Mouse (Mus musculus) midbrain, embryonic 15.5 days (tissue): ENCODE measurements at regions not wholly inside any gene's neighbourhood (a gene's known extent, or its start where the extent isn't known, plus 50 kb on each side); places are given as distances from the start of the nearest gene placed in this dataset.
A peak's percentile ranks its signal among the peaks of the same experiment; 100 is the strongest.

Source experiments
- ATAC-seq: fragments of 200-750 bp; cut with Nextera tagmentation; replicated peaks from 2 replicates; pipeline ENCODE4 v1.8.0; 2017; ENCODE audit warnings: moderate TSS enrichment
- H3K27ac ChIP-seq: fragments of 300-500 bp; sonication (generic); 2 replicates; pipeline ENCODE4 v1.5.1; 2015; ENCODE audit warnings: mild to moderate bottlenecking, inconsistent platforms
- H3K27me3 ChIP-seq: fragments of 300-500 bp; sonication (generic); replicated peaks from 2 replicates; pipeline ENCODE4 v1.6.1; 2015; ENCODE audit warnings: inconsistent platforms
- H3K36me3 ChIP-seq: fragments of 300-500 bp; sonication (generic); replicated peaks from 2 replicates; pipeline ENCODE4 v1.6.1; 2015; ENCODE audit warnings: inconsistent platforms
- H3K4me1 ChIP-seq: fragments of 300-500 bp; sonication (generic); 2 replicates; pipeline ENCODE4 v1.6.1; 2015; ENCODE audit warnings: inconsistent platforms
- H3K4me2 ChIP-seq: fragments of 300-500 bp; sonication (generic); 2 replicates; pipeline ENCODE4 v1.6.1; 2015; ENCODE audit warnings: inconsistent platforms, mild to moderate bottlenecking, moderate library complexity
- H3K4me3 ChIP-seq: fragments of 300-500 bp; sonication (generic); 2 replicates; pipeline ENCODE4 v1.5.1; 2015; ENCODE audit warnings: mild to moderate bottlenecking, inconsistent platforms
- H3K9ac ChIP-seq: fragments of 300-500 bp; sonication (generic); 2 replicates; pipeline ENCODE4 v1.6.1; 2015; ENCODE audit warnings: mild to moderate bottlenecking, inconsistent platforms
- H3K9me3 ChIP-seq: fragments of 300-500 bp; sonication (generic); 2 replicates; pipeline ENCODE4 v1.6.1; 2016; ENCODE audit warnings: inconsistent platforms
- WGBS: fragments of 180-500 bp; shearing (Covaris S2); methylation state at CpG from one replicate; pipeline ENCODE4 v1.1.7; 2015; ENCODE audit warnings: mixed read lengths; 5-methylcytosine and 5-hydroxymethylcytosine counted together

- Histone ChIP-seq H3K9ac (no peak overlapping the region), H3K27me3 (no peaks in the 10 kb centered on the region), H3K36me3 (no peaks in the 10 kb centered on the region), H3K9me3 (no peaks in the 10 kb centered on the region), H3K4me3 (no peak overlapping the region), H3K4me2 (no peak overlapping the region), H3K4me1 (no peaks in the 10 kb centered on the region), H3K27ac (no peak overlapping the region)
- 48% methylated on average over 5 of the region's 5 CpGs for WGBS
- 0 out of 2 replicates have a peak, but pooled peaks have one; percentile 50 for ATAC-seq
Measured at GRCm38 (mm10) chr3:36743399-36743798, 53.4 kb upstream of the Trpc3 start.

DNA sequence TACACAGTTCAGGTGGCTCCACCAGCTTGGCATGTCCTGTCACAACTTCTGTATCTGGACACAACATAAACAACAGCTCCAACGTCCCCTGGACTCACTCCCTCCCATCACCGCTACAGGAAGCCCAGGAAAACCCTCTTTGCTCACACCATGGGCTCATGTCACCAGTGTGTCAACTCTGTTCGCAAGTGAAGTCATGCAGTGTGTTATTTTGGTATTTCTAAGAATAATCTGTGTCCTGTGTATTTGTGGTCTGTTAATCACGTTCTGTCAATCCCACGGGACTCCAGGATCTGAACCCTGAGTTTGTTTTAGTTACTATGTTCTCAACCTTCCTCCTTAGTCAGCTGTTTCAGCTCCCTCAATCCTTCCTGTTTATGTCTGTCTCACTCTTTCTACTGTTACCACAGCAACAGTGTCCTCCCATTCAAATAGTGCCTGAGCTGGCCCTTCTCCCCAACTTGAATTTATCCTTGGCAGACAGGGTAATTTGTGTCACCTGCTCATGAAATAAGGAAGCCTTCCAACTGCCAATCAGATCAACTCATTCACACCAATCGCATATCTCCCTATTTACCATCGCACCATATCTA lies 64.5 kb upstream of the Trpc3 start:
- H3K4me2 ChIP-seq: no peak overlapping the region
- ATAC-seq: no peak
- H3K9me3 ChIP-seq: no peaks in the 10 kb centered on the region
- no peak overlapping the region for H3K4me3 ChIP-seq
- H3K4me1 ChIP-seq: no peaks in the 10 kb centered on the region
- H3K27me3 ChIP-seq: no peaks in the 10 kb centered on the region
- no peaks in the 10 kb centered on the region for H3K36me3 ChIP-seq
- no peak overlapping the region for H3K27ac ChIP-seq
- H3K9ac ChIP-seq: no peak overlapping the region
- WGBS: 81% methylated on average over 7 of the region's 7 CpGs

DNA sequence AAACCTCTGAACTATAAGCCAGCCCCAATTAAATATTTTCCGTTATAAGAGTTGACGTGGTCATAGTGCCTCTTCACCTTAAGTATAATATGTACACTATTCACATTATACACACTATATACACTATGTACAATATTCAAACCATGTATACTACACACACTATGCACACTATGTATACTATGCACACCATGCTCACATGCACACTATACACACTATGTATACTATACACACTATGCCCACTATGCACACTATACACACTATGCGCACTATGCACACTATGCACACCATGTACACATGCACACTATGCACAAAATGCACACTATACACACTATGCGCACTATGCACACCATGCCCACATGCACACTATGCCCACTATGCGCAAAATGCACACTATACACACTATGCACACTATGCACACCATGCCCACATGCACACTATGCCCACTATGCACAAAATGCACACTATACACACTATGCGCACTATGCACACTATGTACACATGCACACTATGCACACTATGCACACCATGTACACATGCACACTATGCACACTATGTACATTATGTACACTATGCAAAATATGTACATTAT lies 72.2 kb upstream of the Trpc3 start:
- Histone ChIP-seq H3K27me3 (no peaks in the 10 kb centered on the region), H3K9ac (no peak overlapping the region), H3K27ac (no peak overlapping the region), H3K4me2 (no peak overlapping the region), H3K9me3 (no peaks in the 10 kb centered on the region), H3K4me1 (no peaks in the 10 kb centered on the region), H3K4me3 (no peak overlapping the region), H3K36me3 (no peaks in the 10 kb centered on the region)
- WGBS: 96% methylated on average over 6 of the region's 6 CpGs
- ATAC-seq: peak; percentile 42; the same call in 1 of the 2 replicates

GRCm38 (mm10) chr3:36762847-36763246 lies 72.9 kb upstream of the Trpc3 start:
- Histone ChIP-seq H3K36me3 (no peaks in the 10 kb centered on the region), H3K27ac (no peak overlapping the region), H3K27me3 (no peaks in the 10 kb centered on the region), H3K9me3 (no peaks in the 10 kb centered on the region), H3K4me1 (no peaks in the 10 kb centered on the region), H3K4me2 (no peak overlapping the region), H3K9ac (no peak overlapping the region), H3K4me3 (no peak overlapping the region)
- 88% methylated on average over 3 of the region's 3 CpGs for WGBS
- no peak for ATAC-seq

- ATAC-seq: no peak
- H3K4me3 ChIP-seq: no peak overlapping the region
- no peak overlapping the region for H3K4me2 ChIP-seq
- H3K9ac ChIP-seq: no peak overlapping the region
- H3K9me3 ChIP-seq: no peaks in the 10 kb centered on the region
- H3K27ac ChIP-seq: no peak overlapping the region
- WGBS: 66% methylated on average over 2 of the region's 2 CpGs
- no peaks in the 10 kb centered on the region for H3K27me3 ChIP-seq
- no peaks in the 10 kb centered on the region for H3K4me1 ChIP-seq
- no peaks in the 10 kb centered on the region for H3K36me3 ChIP-seq
Measured at GRCm38 (mm10) chr3:36764741-36765140, 74.8 kb upstream of the Trpc3 start.

DNA sequence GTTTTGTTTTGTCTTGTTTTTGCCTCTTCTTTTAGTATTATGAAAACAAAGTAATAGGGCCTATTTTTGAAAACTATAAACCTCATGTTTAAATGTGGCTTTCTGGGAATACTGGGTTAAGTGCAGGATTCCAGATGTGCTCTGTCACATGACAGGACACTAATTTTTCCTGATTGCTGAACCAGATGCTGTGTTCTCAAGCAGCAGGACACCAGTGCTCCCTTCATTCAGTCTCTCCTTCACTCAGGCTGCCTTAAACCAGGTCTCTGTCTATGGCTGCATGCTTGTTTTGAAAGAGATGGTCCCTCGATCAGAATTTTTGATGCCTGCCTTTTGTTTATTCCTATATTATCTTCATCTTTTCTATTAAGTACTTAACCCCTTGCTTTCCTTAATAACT lies 80.1 kb upstream of the Trpc3 start:
- Histone ChIP-seq H3K4me3 (no peak overlapping the region), H3K36me3 (no peaks in the 10 kb centered on the region), H3K4me1 (no peaks in the 10 kb centered on the region), H3K4me2 (no peak overlapping the region), H3K9me3 (no peaks in the 10 kb centered on the region), H3K9ac (no peak overlapping the region), H3K27me3 (no peaks in the 10 kb centered on the region), H3K27ac (no peak overlapping the region)
- no peak for ATAC-seq
- 71% methylated on average over 1 of the region's 1 CpGs for WGBS

DNA sequence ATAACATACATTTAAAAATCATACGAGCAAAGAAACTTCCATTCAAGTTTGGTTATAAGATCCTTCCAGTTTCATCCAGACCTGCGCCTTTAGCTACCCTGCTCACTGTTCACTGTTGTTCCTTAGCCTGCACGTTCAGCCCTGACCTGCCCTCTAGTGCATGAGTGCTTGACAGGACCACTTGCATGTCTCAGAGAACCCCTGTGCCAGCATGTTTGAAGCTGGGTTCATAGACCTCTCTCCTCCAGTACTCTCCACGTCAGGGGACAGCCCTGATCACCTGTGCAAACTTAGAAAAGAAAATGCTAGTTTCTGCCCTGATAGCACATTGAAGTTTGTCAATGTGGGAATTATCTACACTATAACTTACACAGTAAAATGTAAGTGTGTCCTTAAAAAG lies 81.0 kb upstream of the Trpc3 start:
- H3K4me3 ChIP-seq: no peak overlapping the region
- WGBS: 74% methylated on average over 4 of the region's 4 CpGs
- no peak overlapping the region for H3K4me2 ChIP-seq
- H3K4me1 ChIP-seq: no peaks in the 10 kb centered on the region
- no peaks in the 10 kb centered on the region for H3K27me3 ChIP-seq
- no peaks in the 10 kb centered on the region for H3K36me3 ChIP-seq
- no peaks in the 10 kb centered on the region for H3K9me3 ChIP-seq
- ATAC-seq: no peak
- H3K9ac ChIP-seq: no peak overlapping the region
- no peak overlapping the region for H3K27ac ChIP-seq

- H3K27me3 ChIP-seq: no peaks in the 10 kb centered on the region
- H3K4me1 ChIP-seq: no peaks in the 10 kb centered on the region
- H3K9me3 ChIP-seq: no peaks in the 10 kb centered on the region
- WGBS: 21% methylated on average over 4 of the region's 4 CpGs
- H3K4me3 ChIP-seq: no peak overlapping the region
- no peak overlapping the region for H3K27ac ChIP-seq
- ATAC-seq: peak; percentile 89
- no peak overlapping the region for H3K4me2 ChIP-seq
- no peak overlapping the region for H3K9ac ChIP-seq
- H3K36me3 ChIP-seq: no peaks in the 10 kb centered on the region
Measured at GRCm38 (mm10) chr3:36774023-36774422, 84.1 kb upstream of the Trpc3 start.

GRCm38 (mm10) chr3:36778448-36778847 lies 84.5 kb upstream of the 4932438A13Rik start:
- no peak overlapping the region for H3K4me3 ChIP-seq
- H3K4me1 ChIP-seq: no peaks in the 10 kb centered on the region
- no peak overlapping the region for H3K4me2 ChIP-seq

GRCm38 (mm10) chr3:36786581-36786980 lies 76.3 kb upstream of the 4932438A13Rik start:
- no peaks in the 10 kb centered on the region for H3K27me3 ChIP-seq

More at GRCm38 (mm10) chr3:36778448-36778847, 84.5 kb upstream of the 4932438A13Rik start:
- Histone ChIP-seq H3K27ac (no peak overlapping the region), H3K36me3 (no peaks in the 10 kb centered on the region), H3K27me3 (no peaks in the 10 kb centered on the region), H3K9me3 (no peaks in the 10 kb centered on the region), H3K9ac (no peak overlapping the region)
- no peak for ATAC-seq
- 85% methylated on average over 7 of the region's 7 CpGs for WGBS

DNA sequence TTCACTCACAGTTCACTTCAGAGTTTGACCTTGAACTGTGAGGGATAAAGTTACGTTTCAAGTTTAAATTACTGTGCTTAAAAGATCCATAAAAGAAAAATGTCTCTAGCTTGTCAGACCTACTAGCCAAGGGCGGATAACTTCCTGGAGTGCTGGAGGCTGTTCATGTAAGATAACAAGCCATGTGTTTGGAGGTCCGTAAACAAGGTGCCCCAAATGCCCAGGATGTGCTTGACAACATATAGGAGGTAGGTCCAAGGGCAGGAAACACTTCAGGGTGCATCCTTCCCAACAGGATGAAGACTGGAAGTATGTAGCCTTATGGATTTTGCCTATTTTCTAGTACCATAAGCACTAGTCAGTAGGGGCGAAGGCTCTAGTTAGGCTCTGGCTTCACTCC lies 72.7 kb upstream of the 4932438A13Rik start:
- no peak for ATAC-seq
- Histone ChIP-seq H3K4me2 (no peak overlapping the region), H3K27ac (no peak overlapping the region), H3K4me1 (no peaks in the 10 kb centered on the region), H3K9ac (no peak overlapping the region), H3K9me3 (no peaks in the 10 kb centered on the region), H3K27me3 (no peaks in the 10 kb centered on the region), H3K4me3 (no peak overlapping the region), H3K36me3 (no peaks in the 10 kb centered on the region)
- 85% methylated on average over 4 of the region's 4 CpGs for WGBS

More at GRCm38 (mm10) chr3:36786581-36786980, 76.3 kb upstream of the 4932438A13Rik start:
- Histone ChIP-seq H3K4me3 (no peak overlapping the region), H3K4me1 (no peaks in the 10 kb centered on the region), H3K27ac (no peak overlapping the region), H3K9me3 (no peaks in the 10 kb centered on the region), H3K4me2 (no peak overlapping the region), H3K36me3 (no peaks in the 10 kb centered on the region), H3K9ac (no peak overlapping the region)
- WGBS: 75% methylated on average over 5 of the region's 5 CpGs
- ATAC-seq: no peak

GRCm38 (mm10) chr3:36797025-36797424 lies 65.9 kb upstream of the 4932438A13Rik start:
- WGBS: 65% methylated on average over 4 of the region's 4 CpGs

GRCm38 (mm10) chr3:36798160-36798823 lies 64.6 kb upstream of the 4932438A13Rik start:
- Histone ChIP-seq H3K27ac (no peak overlapping the region), H3K9ac (no peak overlapping the region), H3K4me3 (no peak overlapping the region), H3K4me2 (no peak overlapping the region), H3K36me3 (no peaks in the 10 kb centered on the region), H3K27me3 (no peaks in the 10 kb centered on the region), H3K4me1 (no peaks in the 10 kb centered on the region), H3K9me3 (no peaks in the 10 kb centered on the region)
- WGBS: 77% methylated on average over 13 of the region's 13 CpGs
- ATAC-seq: no peak

More at GRCm38 (mm10) chr3:36797025-36797424, 65.9 kb upstream of the 4932438A13Rik start:
- no peak for ATAC-seq
- H3K27me3 ChIP-seq: no peaks in the 10 kb centered on the region
- no peak overlapping the region for H3K9ac ChIP-seq
- no peak overlapping the region for H3K4me3 ChIP-seq
- H3K27ac ChIP-seq: no peak overlapping the region
- H3K4me2 ChIP-seq: no peak overlapping the region
- H3K36me3 ChIP-seq: no peaks in the 10 kb centered on the region
- H3K9me3 ChIP-seq: no peaks in the 10 kb centered on the region
- H3K4me1 ChIP-seq: no peaks in the 10 kb centered on the region
